Mouse (Mus musculus) fibroblast of lung, adult 2 months (primary cell): ENCODE data around the gene Slc29a3.
"Not testable (repeated sequence)": the region's sequence is repeated elsewhere in the genome, so short reads cannot be mapped to it uniquely, and the experiment has no call there.

Experiments used
- DNase-seq: peaks from one replicate; pipeline ENCODE4 v3.0.0-alpha.2; 2011; ENCODE audit warnings: low read depth

Slc29a3 gene

DNA sequence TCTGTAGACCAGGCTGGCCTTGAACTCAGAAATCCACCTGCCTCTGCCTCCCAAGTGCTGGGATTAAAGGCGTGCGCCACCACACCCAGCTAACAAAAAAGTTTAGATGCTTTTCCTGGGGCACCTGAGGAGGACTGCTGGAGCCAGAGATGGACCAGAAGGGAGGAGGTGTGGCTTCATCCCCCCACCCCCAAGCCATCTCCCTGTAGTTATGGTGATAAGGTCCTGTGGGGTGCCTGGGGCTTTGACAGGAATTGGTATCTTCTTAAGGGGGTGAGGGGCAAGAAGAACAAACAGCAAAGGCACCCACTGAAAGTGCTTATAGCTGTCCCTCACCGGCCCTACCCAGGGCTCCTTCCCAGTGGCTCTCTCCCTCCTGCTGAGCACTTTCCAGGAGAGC is 25.7 kb downstream of the Slc29a3 start:
- no peak for DNase-seq

DNA sequence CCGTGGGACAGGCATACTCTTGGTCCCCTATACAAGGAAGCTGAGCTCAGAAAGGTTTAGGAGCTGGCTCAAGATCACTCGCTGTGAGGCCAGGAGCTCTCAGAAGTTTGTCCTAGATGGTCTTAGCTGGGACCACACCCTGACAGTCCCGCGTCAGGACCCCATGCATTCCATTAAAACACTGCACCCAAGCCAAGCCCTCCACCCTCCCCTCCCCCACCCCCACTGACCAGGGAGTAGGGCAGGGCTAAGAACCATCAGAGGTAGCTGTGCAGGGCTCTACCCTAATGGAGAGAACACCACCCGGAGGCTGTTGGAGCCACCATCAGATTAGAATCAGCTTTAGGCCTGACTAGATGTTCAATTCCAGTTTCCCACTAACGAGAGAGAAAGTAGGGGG is 28.1 kb downstream of the Slc29a3 start:
- DNase-seq = no peak

DNA sequence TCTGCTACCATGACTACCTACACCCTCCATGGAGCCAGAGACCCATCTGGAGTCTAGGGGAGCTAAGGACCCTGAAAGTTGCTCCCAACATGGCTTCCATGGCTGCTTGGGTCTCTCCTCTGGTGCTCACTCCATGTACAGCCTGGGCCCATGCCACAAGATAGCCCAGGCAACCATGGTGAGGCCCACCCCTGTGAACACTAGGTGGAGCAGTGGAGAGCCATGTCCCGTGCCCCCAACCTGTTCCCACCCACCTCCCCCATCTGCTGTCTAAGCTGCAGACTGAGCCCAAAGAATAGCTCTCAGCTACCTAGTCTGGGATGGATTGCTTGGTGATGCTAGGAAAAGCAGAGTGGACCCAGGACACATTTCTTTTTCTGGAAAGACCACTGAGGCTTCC is 29.2 kb downstream of the Slc29a3 start:
- DNase-seq = no peak

DNA sequence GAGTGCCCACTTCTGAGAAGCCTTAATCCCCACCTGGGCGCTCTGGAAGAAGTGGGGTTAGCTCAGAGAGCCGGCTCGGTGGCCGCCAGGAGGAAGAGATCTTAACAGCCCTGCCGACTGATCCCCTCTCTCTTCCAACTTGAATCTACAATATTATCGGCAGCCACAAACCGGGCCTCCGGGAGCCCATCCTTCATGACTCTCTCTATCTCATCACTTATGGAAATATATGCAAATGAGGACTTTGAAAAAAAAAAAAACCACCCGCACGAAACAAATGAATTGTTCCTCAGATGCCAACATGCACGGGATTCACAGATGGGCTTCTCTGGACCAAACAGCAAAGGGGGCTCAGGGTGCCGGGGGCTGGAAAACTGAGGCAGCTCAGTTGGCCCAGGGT is 31.0 kb downstream of the Slc29a3 start:
- DNase-seq = no peak

DNA sequence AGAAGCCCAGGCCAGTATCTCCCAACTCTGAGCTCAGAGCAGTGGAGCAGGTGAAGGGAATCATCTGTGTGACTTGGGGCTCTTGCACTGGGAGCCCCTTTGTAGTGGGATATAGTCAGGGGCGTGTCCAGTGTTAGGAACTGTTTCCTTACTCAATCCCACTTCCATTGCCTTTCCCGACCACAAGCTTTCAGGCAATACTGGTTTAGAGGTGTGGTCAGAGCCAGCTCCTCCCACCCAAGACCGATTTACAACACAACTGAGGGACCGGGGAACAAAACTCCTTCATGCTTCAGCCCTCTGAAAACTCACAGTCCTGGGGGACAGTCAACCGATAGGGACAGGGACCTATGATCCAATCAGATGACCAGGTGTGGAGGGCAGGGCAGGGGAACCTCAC is 32.1 kb downstream of the Slc29a3 start:
- no peak for DNase-seq

DNA sequence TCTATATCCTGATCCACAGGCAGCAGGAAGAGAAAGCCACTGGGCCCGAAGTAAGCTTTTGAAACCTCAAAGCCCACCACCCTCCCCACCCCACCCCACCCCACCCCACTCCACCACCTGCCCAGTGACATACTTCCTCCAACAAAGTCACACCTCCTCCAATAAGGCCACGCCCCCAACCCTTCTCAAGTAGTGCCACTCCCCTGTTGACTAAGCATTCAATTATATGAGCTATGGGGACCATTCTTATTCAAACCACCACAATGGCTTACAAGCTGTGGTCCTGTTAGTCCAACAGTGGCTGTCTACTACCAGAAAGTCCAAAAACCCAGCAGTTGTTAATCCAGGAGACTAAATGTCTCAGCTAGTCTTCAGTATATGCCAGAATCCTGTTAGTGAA is 34.1 kb downstream of the Slc29a3 start:
- DNase-seq = no peak

DNA sequence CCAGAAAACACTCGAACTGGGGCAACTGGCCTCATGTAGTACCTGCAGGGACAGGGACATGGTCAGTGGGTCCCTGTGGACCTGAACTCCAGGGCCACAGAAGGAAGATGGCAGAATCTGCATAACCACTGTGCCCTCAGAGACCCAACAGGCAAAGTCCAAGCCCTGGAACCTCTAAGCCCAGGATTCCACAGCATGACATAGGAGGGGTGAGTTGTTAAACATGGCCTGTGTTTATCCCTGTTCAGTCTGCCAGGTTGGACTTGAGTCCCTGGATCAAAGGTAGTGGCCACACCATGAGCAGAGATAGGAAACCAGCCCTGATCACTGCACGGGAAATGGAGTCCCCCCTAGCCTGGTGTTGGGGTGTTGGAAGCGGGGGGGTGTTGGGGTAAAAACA is 36.1 kb downstream of the Slc29a3 start:
- DNase-seq = no peak

DNA sequence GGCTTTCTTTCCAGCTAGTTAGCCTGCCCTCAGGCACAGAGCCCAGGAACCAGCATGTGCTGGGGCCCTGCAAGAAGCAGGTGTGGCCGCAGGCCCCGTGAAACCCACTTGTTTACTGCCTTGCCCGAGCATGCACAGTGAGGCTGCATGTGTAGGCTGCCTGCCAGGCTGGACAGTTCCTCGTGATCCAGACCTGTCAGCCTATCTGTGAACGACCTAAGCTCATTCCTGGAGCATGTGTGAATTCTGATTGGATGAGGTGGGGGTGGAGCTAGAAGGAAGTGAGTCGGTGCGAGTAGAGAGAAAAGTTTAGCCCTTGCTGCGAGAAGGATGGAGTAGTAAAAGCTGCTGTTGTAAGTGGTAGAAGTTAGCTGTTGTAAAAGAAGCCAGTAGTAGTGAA is 40.3 kb downstream of the Slc29a3 start:
- not testable (repeated sequence) for DNase-seq

DNA sequence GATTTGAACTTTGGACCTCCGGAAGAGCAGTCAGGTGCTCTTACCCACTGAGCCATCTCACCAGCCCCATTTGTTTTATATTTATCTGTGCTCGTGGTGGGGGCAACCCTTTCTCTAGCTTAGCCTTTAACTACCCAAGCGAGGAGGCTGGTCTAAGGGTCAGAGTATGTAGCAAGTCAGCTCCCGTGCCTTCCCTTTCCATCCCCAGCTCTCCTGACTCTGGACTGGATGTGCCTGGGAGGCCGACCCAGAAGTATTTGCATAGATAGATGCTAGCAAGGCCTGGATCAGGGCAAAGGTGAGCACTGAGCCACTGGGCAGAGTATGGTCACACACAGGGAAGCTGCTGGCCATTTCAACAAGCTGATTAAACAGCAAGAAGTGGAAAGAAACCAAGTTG is 43.8 kb downstream of the Slc29a3 start:
- no peak for DNase-seq

DNA sequence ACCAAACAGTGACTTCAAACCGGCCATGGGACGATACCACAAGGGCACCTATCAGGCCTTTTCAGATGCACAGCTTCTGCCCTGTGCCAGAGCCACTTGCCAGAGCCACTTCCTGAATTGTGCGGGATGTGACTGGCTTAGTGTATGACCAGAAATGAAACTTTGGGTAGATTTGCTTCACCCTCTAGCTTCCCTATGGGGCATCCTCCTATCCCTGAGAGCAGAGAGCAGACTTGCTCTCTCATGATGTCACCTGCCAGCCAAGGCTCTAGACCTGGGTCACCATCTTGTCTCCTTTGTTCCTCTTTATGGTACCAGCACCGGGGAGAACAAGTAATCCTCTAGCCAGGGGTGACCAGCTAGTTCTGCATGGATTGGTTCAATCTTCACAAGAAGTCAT is 46.3 kb downstream of the Slc29a3 start:
- DNase-seq = no peak

DNA sequence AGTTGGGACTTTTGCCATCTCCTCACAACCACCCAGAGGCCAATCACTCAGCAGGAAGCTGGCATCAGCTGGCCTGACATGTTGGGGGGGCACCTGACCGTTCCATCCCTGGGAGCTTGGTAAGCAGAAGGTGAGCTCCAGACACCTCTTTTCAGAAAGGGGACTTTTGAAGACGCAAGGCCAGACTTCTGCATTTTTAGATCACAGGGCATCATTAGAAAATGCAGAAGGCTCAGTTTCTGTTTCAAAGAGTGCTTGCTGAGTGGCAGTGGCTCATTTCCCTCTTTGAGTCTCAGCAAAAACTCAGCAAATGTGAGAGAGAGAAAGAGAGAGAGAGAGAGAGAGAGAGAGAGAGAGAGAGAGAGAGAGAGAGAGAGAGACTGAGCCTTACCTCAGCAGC is 47.5 kb downstream of the Slc29a3 start:
- no peak for DNase-seq

DNA sequence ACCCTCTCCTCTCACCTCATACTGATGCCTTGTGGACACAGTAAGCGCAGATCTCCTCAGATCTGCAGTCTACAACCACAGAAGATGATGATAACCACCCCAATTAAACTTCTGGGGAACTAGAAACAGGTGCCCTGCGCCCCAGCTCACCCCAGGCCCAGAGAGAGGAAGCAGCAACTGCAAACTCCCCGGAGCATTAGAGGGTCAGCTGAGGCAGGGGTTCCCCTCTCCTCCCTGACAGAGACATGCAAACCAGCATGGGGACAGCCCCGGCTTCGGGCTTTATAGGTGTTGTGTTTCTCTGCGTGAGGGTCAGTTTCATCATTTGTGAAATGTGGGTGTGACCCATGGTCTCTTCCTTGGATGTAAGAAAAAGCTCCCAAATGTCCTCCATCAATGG is 54.8 kb downstream of the Slc29a3 start:
- no peak for DNase-seq

DNA sequence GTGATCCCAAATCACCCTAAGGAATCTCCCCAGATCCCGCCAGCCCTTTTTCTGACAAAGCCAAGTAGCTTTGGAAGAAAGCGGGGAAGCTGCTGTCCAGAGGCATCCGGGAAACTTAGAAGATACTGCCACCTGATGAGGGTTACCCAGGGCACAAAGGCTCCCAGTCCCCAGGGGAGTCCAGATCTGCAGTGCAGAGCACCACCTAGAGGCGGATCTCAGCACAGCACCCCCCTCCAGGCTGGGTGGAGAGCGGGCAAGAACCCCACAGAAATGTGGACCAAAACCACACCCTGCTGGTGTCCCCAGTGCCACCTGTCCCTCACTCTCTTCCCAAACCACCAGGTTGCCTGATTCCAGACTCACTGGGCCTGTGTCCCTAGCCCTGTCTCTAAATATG is 55.6 kb downstream of the Slc29a3 start:
- DNase-seq = no peak

DNA sequence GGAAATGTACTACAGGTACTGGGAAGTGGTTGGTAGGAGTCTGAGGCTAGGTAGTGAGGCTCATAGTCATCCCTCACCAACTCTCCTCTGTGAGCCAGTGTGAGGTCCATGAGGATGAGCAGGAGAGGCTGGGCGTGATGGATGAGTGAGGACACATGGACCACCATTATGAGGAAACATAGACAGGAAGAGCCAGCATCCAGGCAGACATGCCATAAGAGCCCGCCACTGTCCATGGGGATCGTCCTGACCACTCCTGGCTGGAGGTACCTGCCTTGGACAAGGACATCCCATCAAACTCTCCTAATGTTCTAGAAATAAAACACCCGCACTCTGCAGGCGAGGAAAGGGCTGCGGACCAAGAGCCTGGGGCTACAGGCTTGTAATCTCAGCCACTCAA is 56.2 kb downstream of the Slc29a3 start, which contains the start of gene Cdh23:
Gene Cdh23 (minus strand): TSS at position 101 of the 400 bp plus-strand sequence.
- no peak for DNase-seq

DNA sequence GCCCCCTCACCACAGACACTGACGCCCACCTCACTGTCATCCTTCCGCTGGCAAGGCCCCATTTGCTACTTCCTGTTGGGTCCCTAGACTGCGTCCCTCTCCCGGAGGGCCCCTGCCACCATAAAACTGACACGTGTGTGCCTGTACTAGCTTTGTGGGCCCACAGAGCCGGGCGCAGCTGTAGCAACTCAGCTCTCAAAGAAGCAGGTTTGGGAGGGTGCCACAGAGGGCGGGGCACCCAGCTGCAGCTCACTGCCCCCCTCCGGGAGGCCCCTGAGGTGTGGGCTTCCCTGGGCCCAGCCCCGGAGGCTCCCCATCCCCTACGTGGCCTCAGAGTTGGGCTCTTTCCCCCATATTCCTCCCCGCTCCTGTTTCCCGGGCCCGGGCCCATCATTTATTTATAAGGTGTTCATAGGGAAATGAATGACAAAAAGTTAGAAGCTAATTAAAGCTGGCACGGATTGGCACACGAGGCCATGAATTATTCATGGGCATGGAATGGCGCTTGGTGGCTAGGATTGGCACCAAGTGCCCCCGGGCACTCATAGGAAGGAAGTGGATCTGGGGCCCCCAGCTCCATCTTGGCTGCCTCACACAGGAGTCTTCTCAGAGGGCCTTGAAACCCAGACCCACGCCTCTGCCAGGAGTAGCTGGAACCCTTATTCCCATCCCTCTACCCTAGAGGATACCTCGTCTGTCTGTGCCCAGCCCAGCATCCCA is 60.8 kb downstream of the Slc29a3 start:
- DNase-seq = no peak

DNA sequence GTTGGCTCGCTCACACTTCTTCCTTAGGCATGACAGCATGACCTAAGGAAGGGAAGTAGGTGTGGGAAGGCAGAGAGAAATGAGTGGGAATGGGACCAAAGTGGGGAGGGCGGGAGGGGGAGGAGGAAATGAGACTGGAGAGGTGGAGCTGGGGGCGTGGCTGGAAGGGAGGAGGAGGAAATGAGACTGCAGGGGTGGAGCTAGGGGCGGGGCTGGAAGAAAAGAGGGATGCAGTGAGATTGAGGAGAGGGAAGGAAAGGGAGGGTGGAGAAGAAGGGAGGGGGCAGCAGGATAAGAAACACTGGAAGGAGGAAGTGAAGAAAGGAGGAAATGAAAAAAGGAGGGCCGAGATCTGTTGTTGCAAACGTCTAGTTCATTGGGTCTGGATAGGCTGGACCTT is 61.6 kb downstream of the Slc29a3 start:
- no peak for DNase-seq

DNA sequence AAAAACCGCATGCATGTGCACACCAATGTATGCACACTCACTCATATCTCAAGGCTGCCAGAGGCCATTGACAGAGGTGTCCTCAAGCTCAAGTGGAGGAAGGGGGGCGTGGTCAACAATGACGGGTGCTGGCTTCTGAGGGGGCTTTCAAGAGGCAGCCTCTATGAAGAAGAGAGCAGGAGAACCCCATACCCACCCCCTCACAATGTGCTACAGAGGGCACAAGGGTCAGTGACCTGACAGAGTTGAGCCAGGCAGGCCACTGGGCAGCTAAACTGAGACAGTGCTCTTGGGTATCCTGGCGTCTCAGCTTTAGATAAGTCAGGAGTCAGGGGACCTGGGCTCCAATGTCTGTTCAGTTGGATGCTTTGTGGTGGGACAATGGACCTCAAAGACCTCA is 63.2 kb downstream of the Slc29a3 start:
- no peak for DNase-seq

DNA sequence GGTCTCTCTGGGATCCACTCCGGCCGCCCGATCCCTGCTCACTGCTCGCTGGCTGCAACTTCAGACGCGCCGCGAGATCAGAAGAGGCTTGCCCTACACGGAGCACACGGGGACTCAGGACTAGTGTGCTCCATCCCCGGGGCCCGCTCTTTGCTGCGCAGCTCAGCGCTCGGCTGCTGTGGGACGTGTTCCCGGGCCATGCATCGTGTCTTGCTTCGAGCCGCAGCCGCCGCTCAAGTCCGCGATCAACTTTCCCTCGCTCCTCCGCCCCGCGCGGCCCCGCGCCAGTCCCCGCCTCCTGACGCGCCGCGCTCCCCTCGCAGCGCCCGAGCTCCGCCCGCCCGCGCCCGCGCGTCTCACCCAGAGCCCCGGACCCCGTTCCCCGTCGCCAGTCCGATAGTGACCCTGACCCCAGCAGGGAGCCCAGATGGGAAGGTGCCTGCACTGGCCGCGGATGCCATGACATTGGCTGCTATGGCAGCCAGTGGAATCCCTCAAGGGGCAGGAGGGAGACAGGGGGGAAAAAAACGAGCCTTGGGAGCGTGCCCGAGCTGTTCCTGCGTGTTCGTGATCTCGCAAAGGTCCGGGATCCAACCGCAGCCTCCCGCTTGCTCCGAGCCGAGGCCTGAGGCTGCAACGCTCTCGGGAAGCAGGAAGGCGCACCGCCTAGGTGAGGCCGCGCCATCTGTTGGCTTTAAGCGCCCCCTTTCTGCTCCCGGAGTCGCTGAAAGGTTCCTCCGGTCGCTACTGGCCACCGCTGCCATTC is 65.4 kb downstream of the Slc29a3 start:
- DNase-seq = no peak

DNA sequence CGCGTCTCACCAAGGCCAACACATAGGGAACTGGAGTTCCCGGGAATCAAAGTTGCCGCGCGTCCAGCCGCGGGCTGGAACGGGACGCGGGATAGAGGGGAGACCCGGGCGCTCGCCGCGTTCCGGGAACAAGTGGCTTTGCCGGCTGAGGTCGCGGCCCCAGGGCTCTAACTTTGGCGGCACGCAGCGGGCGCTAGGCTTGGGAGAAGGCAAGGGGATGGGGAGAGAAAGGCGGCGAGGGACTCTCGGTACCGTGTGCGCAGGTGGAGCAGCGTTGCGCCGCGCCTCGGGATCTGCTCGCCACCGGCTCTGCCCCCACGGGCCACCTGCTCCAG is 66.0 kb downstream of the Slc29a3 start:
- no peak for DNase-seq

DNA sequence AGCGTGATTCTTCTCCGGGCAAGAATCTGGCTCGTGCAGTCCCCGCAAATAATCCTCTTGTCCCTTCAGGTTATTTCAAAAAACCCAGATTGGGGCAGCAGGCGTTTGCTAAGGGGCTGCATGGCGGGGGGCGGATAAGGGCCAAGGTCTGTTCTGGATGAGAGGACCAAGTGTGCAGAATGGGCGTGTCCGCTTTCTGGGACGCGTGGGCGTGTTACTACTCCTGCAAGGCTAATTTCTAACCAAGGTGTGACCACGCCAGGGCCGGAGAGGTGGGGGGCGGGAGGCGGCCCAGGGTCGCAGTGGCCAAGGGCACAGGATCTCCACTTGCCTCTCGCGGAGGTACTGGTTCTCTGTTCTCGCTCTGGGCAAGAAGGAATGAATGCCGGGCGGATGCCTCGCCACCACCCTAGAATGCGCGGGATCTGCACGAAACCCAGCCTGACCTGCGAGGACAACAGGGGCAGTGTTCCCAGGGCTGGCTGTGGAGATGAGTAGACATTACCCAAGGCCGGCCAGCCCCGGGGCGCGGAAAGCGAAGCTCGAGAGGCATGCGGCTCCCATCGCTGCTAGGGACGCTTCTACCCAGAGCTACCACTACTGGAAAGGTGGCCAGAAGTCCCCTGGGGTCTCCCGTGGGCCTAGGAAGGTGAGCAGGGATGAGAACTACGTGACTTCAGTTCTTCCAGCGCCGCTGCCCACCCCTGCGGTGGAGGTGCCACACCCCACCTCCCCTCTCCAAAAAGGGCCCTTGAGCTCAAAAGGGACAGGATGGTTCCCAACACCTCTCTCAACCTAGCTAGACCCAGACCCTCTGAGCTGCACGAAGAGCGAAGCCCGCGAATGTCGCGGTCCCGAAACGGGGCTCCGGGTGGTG is 66.6 kb downstream of the Slc29a3 start:
- no peak for DNase-seq

DNA sequence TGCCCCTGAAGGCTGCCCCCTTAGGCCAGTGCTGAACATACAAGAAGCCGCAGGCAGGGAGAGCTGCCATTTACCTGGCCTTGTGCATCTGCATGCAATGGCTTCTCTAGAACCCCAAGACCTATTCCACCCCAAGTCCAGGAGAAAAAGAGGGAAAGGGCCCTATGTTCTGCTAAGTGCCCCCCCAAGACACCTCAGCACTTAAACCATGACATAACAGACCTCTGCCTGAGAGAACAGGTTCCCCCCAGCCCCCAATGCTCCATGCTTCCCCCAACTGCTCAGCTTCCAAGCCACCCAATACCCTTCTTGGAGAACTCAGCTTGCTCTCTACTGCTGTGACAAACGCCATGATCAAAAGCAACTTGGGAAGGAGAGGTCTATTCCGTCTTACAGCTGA is 73.7 kb downstream of the Slc29a3 start:
- DNase-seq = no peak

DNA sequence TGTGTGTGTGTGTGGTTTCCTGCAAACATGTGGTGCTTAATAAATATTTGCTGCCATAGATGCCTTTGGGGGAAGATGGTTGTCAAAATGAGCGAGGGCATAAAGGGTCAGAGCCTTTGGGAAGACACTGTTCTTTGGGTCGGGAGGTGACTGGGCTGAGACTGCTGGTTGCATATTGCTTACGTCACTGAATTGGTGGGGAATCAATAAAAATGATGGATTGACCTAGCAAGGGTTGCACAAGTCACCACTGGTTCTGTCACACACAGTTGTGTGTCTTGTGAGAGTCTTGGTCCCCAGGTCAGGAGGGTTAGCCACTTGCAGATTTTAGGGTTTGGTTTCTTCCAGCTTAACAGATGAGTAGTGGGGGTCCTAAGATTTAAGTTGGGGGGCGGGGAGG is 75.3 kb downstream of the Slc29a3 start:
- DNase-seq = no peak

DNA sequence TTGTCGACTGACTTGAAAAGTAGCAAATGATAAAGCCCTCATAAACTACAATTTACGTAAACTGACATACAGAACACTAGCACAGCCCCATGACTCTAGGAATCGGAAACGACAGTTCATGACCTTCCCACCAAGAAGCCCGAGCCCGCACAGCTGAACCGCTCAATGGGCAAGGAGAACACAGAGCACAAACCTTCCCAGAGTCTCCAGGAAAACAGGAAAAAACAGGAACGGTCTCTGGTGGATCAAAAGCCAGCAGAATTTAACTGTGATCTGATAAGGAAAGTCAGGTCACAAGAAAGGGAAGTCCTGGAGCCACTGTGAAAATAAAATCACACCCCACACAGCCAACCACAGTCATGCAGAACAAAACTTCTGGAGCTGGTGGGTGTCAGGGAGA is 82.4 kb downstream of the Slc29a3 start:
- no peak for DNase-seq
